Mouse (Mus musculus): ENCODE results near the gene Epo. TPM values are rescaled to one million over a fixed set of nuclear protein-coding genes. Genes with fewer than 3 reads are reported as not detected.

The Epo gene
- polyA plus RNA-seq, 1 experiment from 2014 or later = 2.3 TPM

Small RNAs within 50 kb of the gene (microRNA-seq; reads per million reads assigned to microRNA genes)
- not detected for gene Mir6418

Other genes starting within 250 kb of the Epo start
- 10.7 and 24.1 TPM in 2 replicates for gene Ache, start 245.7 kb downstream of the Epo start, polyA plus RNA-seq (2016; fragmentation: Nextera tagmentation; extraction: Ambion mirVana)
- 11.1 and 12.3 TPM in 2 replicates for gene Ufsp1, start 238.6 kb downstream of the Epo start, polyA plus RNA-seq (2016; fragmentation: Nextera tagmentation; extraction: Ambion mirVana)
- 124 and 147 TPM in 2 replicates for gene Srrt, start 225.6 kb downstream of the Epo start, polyA plus RNA-seq (2016; fragmentation: Nextera tagmentation; extraction: Ambion mirVana)
- 55.6 and 62.2 TPM in 2 replicates for gene Trip6, start 218.8 kb downstream of the Epo start, polyA plus RNA-seq (2016; fragmentation: Nextera tagmentation; extraction: Ambion mirVana)
- 10.6 and 12.0 TPM in 2 replicates for gene Slc12a9, start 199.6 kb downstream of the Epo start, polyA plus RNA-seq (2016; fragmentation: Nextera tagmentation; extraction: Ambion mirVana)
- gene Ephb4, start 183.1 kb downstream of the Epo start, polyA plus RNA-seq (2016; fragmentation: Nextera tagmentation; extraction: Ambion mirVana) = 36.4 and 42.5 TPM in 2 replicates
- 0.04 and 0.25 TPM in 2 replicates for gene Zan, start 56.2 kb downstream of the Epo start, polyA plus RNA-seq (2016; fragmentation: Nextera tagmentation; extraction: Ambion mirVana)
- 50.6 and 56.6 TPM in 2 replicates for gene Pop7, start 30.7 kb downstream of the Epo start, polyA plus RNA-seq (2016; fragmentation: Nextera tagmentation; extraction: Ambion mirVana)
- gene Gigyf1, start 14.7 kb downstream of the Epo start, polyA plus RNA-seq (2016; fragmentation: Nextera tagmentation; extraction: Ambion mirVana) = 8.0 and 10.8 TPM in 2 replicates
- gene Gnb2, start 268 bp upstream of the Epo start, polyA plus RNA-seq (2016; fragmentation: Nextera tagmentation; extraction: Ambion mirVana) = 287 and 294 TPM in 2 replicates
- gene Actl6b, start 20.3 kb upstream of the Epo start, polyA plus RNA-seq (2016; fragmentation: Nextera tagmentation; extraction: Ambion mirVana) = 0.07 TPM in 1 of 2 replicates, not detected in the other
- gene Tfr2, start 36.6 kb upstream of the Epo start, polyA plus RNA-seq (2016; fragmentation: Nextera tagmentation; extraction: Ambion mirVana) = 4.0 and 4.9 TPM in 2 replicates
- 14.3 and 16.0 TPM in 2 replicates for gene Mospd3, start 67.8 kb upstream of the Epo start, polyA plus RNA-seq (2016; fragmentation: Nextera tagmentation; extraction: Ambion mirVana)
- gene Pcolce, start 80.5 kb upstream of the Epo start, polyA plus RNA-seq (2016; fragmentation: Nextera tagmentation; extraction: Ambion mirVana) = 114 and 137 TPM in 2 replicates
- gene Fbxo24, start 95.8 kb upstream of the Epo start, polyA plus RNA-seq (2016; fragmentation: Nextera tagmentation; extraction: Ambion mirVana) = 0.28 and 0.31 TPM in 2 replicates
- gene Lrch4, start 95.9 kb upstream of the Epo start, polyA plus RNA-seq (2016; fragmentation: Nextera tagmentation; extraction: Ambion mirVana) = 23.3 and 23.7 TPM in 2 replicates
- gene Gm20605, start 95.9 kb upstream of the Epo start, polyA plus RNA-seq (2016; fragmentation: Nextera tagmentation; extraction: Ambion mirVana) = 7.7 and 9.8 TPM in 2 replicates
- gene Sap25, start 108.1 kb upstream of the Epo start, polyA plus RNA-seq (2016; fragmentation: Nextera tagmentation; extraction: Ambion mirVana) = 4.8 and 6.4 TPM in 2 replicates
- gene Irs3, start 112.5 kb upstream of the Epo start, polyA plus RNA-seq (2016; fragmentation: Nextera tagmentation; extraction: Ambion mirVana) = 0.60 and 0.74 TPM in 2 replicates
- 31.9 and 34.0 TPM in 2 replicates for gene Agfg2, start 151.5 kb upstream of the Epo start, polyA plus RNA-seq (2016; fragmentation: Nextera tagmentation; extraction: Ambion mirVana)
- 1.4 TPM in 2 replicates for gene Nyap1, start 208.4 kb upstream of the Epo start, polyA plus RNA-seq (2016; fragmentation: Nextera tagmentation; extraction: Ambion mirVana)
- 147 and 165 TPM in 2 replicates for gene Tsc22d4, start 212.5 kb upstream of the Epo start, polyA plus RNA-seq (2016; fragmentation: Nextera tagmentation; extraction: Ambion mirVana)
- 31.3 and 49.2 TPM in 2 replicates for gene Ppp1r35, start 245.6 kb upstream of the Epo start, polyA plus RNA-seq (2016; fragmentation: Nextera tagmentation; extraction: Ambion mirVana)